Mouse (Mus musculus) T-helper 17 cell (primary cell): ENCODE results near the gene Defb41.
"Not testable (repeated sequence)": the region's sequence is repeated elsewhere in the genome, so short reads cannot be mapped to it uniquely, and the experiment has no call there.

Experiments
- in situ Hi-C, 2 experiments: fragments of 300-600 bp; cut with MboI, MseI; formaldehyde crosslinking; loops; 1 replicate in 1 of 2; 2 replicates in 1 of 2; pipeline ENCODE4 v1.15.1; 2025; ENCODE audit warnings: high pct_unique_total_duplicates in 2 of 2

Gene Defb41

DNA sequence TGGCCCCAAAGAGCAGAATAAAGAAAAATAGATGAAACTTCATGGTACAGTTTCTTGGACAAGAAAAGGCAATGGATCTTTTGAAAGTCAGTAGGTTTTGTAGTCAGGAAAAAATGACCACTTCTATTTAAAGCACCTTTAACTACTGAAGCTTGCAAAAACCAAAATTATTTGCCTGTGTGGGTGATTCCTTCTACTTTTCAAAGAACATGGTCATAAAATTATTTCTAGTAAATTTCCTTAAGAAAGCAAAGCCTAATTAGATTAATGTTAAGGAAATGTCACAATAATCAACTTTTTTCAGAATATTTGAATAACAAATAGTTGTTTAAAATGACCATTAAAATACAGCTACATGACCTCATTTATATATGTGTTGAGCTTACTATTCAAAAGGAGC, at the start of gene Defb41:
TSS of gene Defb41 (minus strand) at position 101 of the 400 bp plus-strand sequence.
- in situ Hi-C loops, result loop anchor here in 1 of 2 experiments (25.0 kb wide), 1 partner anchor 1822 kb away; no protein-coding TSS in a partner anchor

DNA sequence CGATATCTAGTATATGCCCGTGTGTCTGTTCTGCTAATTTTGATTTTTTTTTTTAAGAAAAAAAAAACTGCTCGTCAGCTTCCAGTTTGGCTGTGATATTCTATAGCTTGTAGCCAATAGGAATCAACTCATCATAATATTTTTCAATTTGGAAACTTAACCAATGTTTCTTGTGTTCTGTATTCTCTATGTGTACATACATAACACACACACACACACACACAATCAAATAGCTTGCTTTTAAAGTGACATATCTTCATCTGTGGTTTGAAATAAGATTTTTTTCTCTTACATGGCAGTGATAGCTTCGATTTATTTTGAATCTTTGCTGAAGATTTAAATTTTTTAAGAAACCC, 43.5 kb upstream of the Defb41 start:
- in situ Hi-C loops, result no loop called here

DNA sequence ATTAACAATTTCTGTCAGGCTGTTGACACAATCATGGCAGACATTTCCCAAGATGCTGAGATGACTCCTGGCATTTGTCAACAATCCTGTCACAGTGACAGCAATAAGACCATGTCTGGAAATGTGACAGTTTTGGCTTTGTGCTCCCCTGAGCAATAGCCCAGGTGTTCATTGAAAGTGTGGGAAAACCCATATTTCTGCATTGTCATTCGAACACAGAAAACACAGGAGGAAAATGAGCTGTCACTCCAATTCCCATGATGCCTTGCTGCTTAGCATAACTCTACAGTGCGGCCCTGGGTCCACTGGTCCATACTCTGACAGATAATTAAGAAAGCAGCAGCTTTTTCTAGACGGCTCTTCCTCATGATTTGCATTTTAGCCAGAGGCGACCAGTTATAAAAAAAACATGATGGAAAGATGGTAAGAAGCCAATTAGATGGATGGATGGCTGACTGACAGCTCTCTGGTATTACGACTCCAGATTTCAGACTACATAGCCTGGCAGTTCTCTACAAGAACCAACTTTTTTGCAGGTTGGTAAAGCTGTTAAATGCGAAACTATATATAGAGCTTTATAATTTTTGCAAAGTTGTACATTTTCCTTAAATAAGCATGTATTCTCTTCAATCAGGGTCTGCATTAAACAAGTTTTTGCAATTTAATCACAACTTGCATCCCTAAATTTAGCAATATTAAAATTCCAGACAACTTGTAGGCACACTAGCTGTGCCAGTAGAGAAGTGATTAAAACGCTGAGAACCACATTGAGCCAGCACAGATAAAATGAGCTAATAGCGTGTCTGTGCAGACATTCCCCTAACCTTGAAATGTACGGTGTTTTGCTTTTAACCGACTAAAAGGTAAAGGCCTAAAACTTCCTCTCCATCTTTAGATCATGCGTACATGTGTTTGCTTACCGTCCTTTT, 42.9 kb upstream of the Defb41 start:
- in situ Hi-C loops, result no loop called here

DNA sequence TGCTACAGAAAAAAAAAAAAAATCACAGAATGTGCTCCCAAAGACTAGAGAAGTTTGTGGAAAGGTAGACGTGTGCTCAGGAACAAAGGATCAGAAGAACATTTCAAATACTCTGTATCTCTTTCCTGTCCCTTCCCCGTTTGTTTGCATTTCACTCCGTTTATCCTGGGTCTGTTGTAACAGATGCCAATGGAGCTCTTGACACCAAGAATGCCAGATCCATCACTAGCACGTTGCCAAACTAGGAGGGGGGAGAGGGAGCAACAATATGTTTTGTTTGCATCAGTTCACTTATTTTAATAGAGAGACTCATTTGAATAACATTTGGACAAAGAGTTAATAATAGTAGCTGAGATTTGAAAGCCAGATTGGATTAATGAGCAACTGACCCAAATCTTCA, 27.6 kb upstream of the Defb41 start:
- in situ Hi-C loops, result no loop called here

DNA sequence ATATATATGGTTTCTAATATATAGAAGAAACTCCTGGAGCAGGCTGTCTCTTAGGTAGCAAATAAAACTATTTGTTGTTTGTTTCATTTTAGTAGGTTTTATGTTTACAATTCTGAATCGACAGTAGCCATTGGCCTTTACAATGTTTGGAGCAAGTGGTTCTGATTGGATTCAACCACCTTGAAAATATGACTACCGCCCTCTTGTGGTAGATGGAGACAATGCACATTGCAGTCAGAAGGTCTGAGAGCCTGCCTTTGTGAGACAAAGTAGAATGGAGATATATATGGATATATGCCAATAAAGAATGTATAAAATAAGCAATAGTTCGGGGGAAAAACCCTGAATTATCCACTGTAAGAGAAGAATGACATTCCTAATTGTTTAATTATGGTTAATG, 23.9 kb upstream of the Defb41 start:
- in situ Hi-C loops, result no loop called here

DNA sequence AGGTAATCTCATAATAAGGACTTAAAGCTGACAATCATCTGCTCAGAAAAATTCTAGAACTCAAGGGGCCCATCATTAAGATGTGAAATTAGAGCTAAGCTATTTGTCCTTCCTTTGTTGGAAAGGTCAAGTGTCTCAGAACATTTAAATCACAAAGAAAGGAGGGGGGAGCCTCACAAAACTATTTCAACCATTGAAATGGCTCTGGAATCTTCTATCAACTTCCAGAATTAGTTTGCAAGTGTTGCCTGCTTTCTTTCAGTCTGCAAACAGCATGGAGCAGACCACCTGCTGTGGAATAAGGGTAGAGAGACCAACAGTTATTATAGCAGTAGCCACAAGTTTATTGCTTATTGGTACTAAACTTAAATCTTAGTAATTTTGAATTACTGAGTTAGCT, 22.4 kb upstream of the Defb41 start:
- in situ Hi-C loops, result no loop called here

DNA sequence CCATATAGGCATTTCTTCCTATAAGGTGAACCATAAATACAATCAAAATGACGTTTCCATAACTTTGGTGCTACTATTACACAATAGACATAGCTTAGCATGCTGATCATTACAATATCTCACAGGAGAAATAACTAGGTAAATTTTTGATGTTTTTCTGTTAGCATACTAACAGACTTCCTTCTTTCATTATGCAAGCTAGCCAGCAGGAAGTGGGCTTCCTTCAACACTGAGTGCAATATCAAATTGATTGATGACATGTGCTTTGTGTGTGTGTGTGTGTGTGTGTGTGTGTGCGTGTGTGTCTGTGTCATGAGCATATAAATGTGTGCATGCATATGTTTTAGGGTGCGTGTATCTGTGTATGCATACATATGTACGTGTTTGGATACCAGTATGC, 6.2 kb upstream of the Defb41 start:
- in situ Hi-C loops, result loop anchor here in 1 of 2 experiments (25.0 kb wide), 1 partner anchor 1816 kb away; no protein-coding TSS in a partner anchor

DNA sequence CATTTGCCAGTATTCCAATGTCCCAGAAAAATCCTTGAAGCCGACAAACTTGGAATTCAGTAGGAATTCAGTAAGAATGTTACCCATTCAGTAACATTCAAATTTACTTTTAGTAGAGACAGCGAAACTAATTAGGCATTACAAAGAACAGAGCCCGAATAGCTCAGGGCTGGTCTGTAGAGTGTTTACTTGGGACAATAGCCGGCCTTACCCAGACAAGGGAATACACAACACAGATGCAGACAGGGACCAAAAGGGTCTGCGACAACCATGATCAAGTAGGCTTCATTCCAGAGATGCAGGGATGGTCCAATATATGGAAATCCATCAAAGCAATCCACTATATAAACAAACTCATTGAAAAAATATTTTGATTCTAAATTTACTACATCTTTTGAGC, 3.9 kb upstream of the Defb41 start:
- in situ Hi-C loops, result loop anchor here in 1 of 2 experiments (25.0 kb wide), 1 partner anchor 1818 kb away; no protein-coding TSS in a partner anchor

DNA sequence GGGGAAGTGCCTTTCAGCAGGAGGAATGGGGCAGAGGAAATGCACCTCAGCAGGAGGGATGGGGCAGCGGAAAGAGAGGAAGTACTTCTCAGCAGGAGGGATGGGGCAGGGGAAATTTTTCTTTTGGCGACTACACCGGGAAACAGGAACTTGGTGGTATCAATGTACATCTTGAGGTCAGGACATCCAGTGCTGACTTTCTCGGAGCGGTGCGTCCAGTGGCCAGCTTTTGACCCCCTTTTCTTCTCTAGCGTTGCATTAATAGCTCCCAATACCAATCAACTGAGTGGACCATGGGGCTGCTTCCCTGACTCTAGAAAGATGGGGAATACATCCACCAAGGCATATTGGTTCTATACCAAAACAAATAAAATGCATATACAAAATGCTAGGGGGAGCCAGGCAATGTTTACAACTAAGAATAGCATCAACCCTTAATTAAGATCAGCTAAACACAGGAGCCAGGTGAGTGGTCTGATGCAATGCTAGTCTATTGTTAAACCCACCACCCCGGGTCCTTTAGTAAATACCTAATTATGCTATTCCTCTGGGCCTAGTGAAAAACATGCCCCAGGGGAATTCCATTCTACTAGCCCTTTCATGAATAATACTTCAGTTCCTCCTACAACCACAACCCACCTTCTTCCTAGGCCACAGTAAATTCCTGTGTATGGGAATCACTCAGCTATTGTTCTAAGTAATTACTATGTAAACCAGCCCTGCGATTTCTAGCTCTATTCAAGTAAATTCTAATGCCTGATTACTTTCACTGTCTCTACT, 18.9 kb downstream of the Defb41 start:
- in situ Hi-C loops, result not testable (repeated sequence)

DNA sequence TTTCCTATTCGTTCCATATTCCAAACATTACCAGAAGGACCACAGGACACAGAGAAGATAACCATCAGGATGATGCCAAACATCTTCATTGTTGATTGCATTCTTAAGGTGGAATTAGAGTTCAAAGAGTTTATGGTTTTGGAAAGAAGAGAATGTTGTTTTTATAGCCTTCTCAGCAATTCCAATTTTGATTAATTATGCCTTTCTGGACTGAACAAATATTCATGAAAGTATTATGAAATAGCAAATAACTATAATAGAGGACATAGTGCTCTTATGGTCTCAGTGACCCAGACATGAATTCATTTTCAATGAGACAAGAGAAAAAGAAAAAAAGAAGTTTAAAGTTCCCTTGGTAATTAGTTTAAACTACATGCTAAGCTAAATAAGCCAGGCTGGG, 27.6 kb downstream of the Defb41 start, which contains the start of gene Defb18:
TSS of gene Defb18 (minus strand) at position 101 of the 400 bp plus-strand sequence.
- in situ Hi-C loops, result no loop called here

DNA sequence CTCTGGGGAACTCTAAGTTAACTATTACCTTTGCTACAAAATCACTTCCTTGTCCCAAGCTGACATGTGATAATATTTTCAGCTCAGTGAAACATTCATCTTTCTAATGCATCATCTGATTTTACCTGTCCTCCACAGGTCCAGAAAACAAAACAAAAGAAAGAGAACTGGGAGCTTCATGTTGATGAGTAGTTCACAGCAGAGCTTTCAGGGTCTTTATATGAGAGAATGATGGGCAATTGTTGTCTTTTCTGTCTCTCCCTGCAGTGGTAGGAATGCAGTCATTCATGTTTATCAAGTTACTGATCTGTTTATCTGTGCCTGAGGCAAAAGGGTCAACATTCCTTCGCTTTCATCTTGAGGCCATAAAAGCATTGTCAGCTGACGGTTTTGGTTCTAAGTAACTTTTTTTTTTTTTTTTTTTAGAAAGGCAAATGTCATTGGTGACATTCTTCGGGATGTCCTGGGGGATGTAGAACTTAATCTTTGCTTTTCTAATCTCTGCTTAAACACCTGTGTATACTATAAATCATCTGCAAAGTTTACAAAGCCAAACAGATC, 41.5 kb downstream of the Defb41 start:
- in situ Hi-C loops, result loop anchor here in 1 of 2 experiments (10.0 kb wide), 1 partner anchor 1031 kb away; no protein-coding TSS in a partner anchor
